Mouse (Mus musculus) lung, adult 2 months (tissue): ENCODE measurements around the gene Shroom3. TPM values are rescaled to one million over a fixed set of nuclear protein-coding genes. Genes with fewer than 3 reads are reported as not detected.

Experiments
- DNase-seq: peaks from one replicate; pipeline ENCODE4 v3.0.0; 2022
- H3K4me1 ChIP-seq: fragments of 200-500 bp; 2 replicates; pipeline ENCODE4 v1.6.1; 2011; ENCODE audit warnings: low read length; ENCODE audit not compliant: control insufficient read depth, insufficient read depth
- H3K4me3 ChIP-seq: fragments of 200-500 bp; replicated peaks from 2 replicates; pipeline ENCODE3; 2011; ENCODE audit warnings: low read depth, mild to moderate bottlenecking, control low read depth, low read length; ENCODE audit errors: extremely low read depth
- CTCF ChIP-seq: fragments of 200-500 bp; IDR thresholded peaks from 2 replicates; pipeline ENCODE4 v1.5.1; 2011; ENCODE audit warnings: mild to moderate bottlenecking, low read length, control low read depth; ENCODE audit not compliant: insufficient read depth
- POLR2A ChIP-seq: fragments of 200-500 bp; IDR thresholded peaks from 2 replicates; pipeline ENCODE4 v1.6.1; 2011; ENCODE audit warnings: low read depth, mild to moderate bottlenecking, control low read depth, low read length, borderline replicate concordance; ENCODE audit errors: extremely low read depth
- WGBS: fragments of 180-500 bp; shearing (Covaris S2); methylation state at CpG from one replicate; pipeline ENCODE4 v1.1.7; 2018; 5-methylcytosine and 5-hydroxymethylcytosine counted together
- polyA plus RNA-seq: library from polyadenylated mRNA; depleted of rRNA; stranded (reverse); fragments of >200 nt; gene quantifications from 2 replicates; pipeline ENCODE4 v1.2.3, GENCODE M21; 2012

The Shroom3 gene
- polyA plus RNA-seq, 1 experiment: 63.6 TPM

GRCm38 (mm10) chr5:92813562-92813961 is 130.3 kb downstream of the Shroom3 start:
- no peak for DNase-seq
- H3K4me3 ChIP-seq: no peak overlapping the region
- 78% methylated on average over 5 of the region's 5 CpGs for WGBS
- H3K4me1 ChIP-seq: peaks cover 10% of the 10 kb centered on the region
- TF ChIP-seq POLR2A: no peak

- DNase-seq: no peak
- Histone ChIP-seq H3K4me3 (no peak overlapping the region), H3K4me1 (peaks cover 10% of the 10 kb centered on the region)
- 59% methylated on average over 3 of the region's 3 CpGs for WGBS
- no peak for TF ChIP-seq POLR2A
- TF ChIP-seq CTCF: no peak
These were observed 131.4 kb downstream of the Shroom3 start for GRCm38 (mm10) chr5:92814621-92815020.

DNA sequence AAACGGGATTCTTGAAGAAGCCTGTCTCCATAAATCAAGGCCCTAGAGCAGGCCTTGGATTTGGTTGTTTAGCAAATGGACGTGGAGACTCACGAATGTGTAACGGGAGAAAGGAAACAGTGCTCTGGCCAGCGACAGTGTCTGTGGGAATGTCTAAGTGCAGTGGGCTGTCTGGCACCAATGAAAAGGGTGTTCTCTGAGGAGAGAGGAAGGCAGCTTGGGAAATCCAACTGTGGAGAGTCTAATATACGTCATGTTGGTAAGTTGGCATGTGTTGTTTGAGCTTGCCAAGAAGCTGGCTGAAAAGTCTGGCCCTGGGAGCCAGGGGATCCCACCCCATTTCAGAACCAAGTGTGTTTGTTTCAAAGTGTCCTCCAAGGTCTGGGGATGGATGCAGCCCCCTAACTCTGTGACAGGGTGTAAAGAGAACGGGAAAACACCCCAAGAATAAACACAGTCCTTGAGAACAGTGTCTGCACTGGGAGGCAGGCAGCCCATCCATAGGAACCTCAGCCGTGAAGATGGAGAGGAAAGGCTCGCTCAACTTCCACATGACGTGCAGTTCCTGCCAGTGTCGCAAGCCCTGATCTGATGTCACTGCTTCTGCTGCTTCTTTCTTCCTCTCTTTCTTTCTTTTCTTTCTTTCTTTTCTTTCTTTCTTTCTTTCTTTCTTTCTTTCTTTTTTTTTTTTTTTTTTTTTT is 134.0 kb downstream of the Shroom3 start:
- 47% methylated on average over 11 of the region's 11 CpGs for WGBS
- TF ChIP-seq CTCF: no peak
- TF ChIP-seq POLR2A: no peak
- no peak overlapping the region for H3K4me3 ChIP-seq
- DNase-seq: no peak
- peaks cover 12% of the 10 kb centered on the region for H3K4me1 ChIP-seq

DNA sequence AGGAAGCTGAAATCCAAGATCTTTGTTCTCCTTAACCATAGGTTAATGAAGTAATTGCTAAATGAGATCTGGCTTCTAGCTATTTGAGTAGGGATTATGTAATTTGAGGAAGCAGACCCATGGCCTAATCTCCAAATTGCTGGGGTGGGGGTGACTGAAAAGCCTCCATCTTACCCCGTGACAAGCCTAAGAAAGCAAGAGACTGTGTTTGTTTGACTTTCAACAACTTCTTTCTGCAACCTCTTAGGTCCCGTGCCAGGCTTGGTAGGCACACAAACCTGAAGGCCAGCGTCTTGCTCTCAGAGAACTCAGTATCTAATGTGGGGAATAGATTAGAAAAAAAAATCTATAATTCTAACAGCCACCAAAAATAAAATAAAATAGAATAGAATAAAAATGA is 138.1 kb downstream of the Shroom3 start:
- Histone ChIP-seq H3K4me3 (no peak overlapping the region), H3K4me1 (peaks cover 13% of the 10 kb centered on the region)
- no peak for TF ChIP-seq POLR2A
- no peak for TF ChIP-seq CTCF
- no peak for DNase-seq
- WGBS: 69% methylated on average over 3 of the region's 3 CpGs

DNA sequence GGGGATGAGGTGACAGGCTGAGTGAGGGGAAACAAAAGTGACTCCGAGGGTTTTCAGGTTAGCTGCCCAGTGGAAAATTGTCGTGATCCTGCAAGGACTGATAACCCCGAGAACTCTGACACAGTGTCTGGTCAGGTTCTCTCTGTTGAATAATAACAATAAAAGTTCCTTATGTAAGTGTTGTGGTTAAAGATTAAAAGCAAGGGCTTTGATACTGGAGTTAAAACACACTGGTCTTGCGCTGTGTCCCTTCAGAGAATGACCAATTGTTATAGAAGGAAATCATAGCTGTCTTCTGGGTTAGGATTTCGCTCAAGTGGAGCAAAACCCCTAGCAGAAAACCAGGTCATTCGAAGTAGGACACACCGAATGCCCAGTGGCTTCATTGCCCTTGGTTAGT is 140.3 kb downstream of the Shroom3 start:
- DNase-seq: no peak
- no peak overlapping the region for H3K4me3 ChIP-seq
- no peak for TF ChIP-seq POLR2A
- TF ChIP-seq CTCF: no peak
- WGBS: 73% methylated on average over 7 of the region's 7 CpGs
- H3K4me1 ChIP-seq: peaks cover 14% of the 10 kb centered on the region

DNA sequence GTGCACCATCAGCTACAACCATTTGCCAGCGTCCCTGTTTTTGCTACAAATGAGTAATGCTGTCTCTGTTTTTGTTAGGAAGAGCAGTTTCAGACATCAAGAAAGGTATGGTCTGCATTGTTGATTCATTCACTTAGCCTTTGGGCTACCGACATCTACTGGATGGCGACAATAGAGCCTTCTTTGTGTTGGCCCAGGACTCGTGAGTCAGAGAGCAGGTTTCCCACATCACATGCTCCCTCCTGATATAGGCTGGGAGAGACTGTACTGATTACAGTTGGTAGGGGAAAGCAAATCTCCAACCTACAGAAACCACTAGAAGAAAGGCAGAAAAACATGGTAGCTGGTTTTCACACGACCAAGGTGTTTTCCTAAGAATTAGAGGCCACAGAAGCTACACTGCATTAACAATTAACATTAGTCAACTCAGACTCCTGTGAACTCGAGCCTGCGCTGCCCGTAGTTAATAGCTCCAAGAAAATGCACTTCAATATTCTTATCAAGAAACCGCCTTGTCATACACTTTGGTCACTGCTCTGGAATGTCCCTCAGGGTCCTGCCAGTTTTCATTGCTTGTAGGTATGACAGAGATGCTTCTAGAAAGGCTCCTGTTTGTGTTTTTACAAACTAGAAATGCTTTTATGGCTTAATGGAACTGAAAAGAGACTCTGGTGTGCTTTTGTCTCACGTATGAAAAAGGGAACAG is 141.2 kb downstream of the Shroom3 start:
- WGBS: 64% methylated on average over 10 of the region's 10 CpGs
- no peak for TF ChIP-seq CTCF
- no peak for TF ChIP-seq POLR2A
- DNase-seq: no peak

DNA sequence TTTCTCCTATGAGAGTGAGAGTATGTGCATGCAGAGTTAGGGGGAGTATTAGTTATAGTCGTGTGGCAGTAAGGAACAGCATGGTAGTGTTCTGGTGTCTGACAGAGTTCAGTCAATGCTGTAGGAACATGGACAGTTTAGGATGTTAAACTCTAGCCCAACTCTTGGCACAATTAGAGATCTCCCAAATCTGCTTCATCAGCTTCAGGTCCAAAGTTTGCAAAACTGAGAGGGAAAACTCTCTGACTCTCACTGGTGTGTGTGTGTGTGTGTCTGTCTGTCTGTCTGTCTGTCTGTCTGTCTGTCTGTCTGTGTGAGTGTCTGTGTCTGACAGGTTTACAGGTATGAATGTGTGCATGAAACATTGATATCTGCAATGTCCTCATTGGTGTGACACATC is 147.2 kb downstream of the Shroom3 start:
- TF ChIP-seq CTCF: no peak
- TF ChIP-seq POLR2A: no peak
- DNase-seq: no peak
- H3K4me1 ChIP-seq: peaks cover 17% of the 10 kb centered on the region
- no peak overlapping the region for H3K4me3 ChIP-seq
- WGBS: 77% methylated on average over 1 of the region's 1 CpGs

More for the DNA sequence above, 141.2 kb downstream of the Shroom3 start:
- Histone ChIP-seq H3K4me3 (no peak overlapping the region), H3K4me1 (peaks cover 14% of the 10 kb centered on the region)

DNA sequence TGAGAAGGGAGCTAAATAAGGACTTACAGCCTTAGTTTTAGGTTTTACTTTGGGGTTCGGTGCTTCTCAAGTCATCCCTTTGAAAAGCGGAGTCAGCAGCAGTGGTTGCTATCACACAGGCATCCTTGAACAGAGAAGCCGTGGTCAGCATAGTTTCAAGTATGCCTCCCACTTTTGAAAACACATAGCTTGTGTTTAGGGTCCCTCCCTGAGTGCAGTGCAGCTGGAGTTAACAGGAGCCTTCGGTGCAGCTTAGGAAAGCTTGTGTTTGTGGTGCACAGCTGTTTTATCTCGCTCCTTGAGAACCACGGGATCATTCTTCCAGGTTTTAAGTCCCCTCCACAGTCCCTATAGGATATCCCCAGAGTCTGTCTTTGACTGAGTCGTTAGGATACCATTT is 151.3 kb downstream of the Shroom3 start:
- no peak for DNase-seq
- H3K4me1 ChIP-seq: peaks cover 27% of the 10 kb centered on the region
- 58% methylated on average over 7 of the region's 7 CpGs for WGBS
- H3K4me3 ChIP-seq: no peak overlapping the region
- TF ChIP-seq CTCF (no peak), POLR2A (no peak)

DNA sequence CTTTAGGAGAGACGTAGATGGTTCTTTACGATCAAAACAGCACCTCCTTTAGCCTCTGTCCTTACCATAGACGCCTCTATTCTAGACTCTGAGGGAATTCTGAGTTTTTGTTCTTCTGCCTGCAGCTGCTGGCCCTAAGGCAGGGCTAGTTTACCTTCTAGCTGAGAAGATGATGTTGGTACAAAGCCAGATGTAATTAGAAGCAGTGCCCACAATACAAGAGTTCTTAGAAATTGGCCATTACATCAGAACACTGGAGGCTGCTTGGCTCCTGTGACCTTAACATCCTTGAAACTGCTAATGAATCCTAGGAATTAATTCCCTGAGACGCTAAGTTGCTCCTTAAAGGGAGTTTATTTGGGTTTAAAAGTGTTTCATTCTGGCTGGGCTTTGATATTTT is 154.1 kb downstream of the Shroom3 start:
- TF ChIP-seq CTCF (no peak), POLR2A (no peak)
- 72% methylated on average over 4 of the region's 4 CpGs for whole genome bisulfite sequencing
- peaks cover 38% of the 10 kb centered on the region for H3K4me1 ChIP-seq
- H3K4me3 ChIP-seq: no peak overlapping the region
- no peak for DNase-seq

GRCm38 (mm10) chr5:92838351-92838784 is 155.1 kb downstream of the Shroom3 start:
- no peak for DNase-seq
- Histone ChIP-seq H3K4me3 (no peak overlapping the region), H3K4me1 (peaks cover 30% of the 10 kb centered on the region)
- 62% methylated on average over 9 of the region's 9 CpGs for WGBS
- TF ChIP-seq CTCF: no peak
- TF ChIP-seq POLR2A: no peak

DNA sequence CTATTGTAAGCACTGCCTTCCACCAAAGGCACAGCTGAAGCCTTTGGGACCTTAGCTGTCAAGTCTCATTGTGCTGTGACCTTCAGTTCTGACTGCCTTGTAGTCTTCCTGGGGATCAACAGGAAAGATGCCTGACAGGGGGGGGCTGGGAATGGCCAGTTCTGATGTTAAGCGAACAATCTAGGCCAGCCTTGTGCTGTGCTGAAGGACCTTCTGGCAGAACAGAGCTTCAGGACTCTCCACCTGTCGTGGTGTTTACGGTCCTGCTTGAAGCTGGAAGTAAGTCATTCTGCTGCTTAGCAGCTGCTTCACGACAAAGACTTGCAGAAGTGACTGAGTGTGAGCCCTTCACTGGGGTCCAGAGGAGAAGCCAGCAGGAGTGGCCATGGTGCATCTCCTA is 156.1 kb downstream of the Shroom3 start:
- no peak overlapping the region for H3K4me3 ChIP-seq
- peaks cover 32% of the 10 kb centered on the region for H3K4me1 ChIP-seq
- 51% methylated on average over 4 of the region's 4 CpGs for WGBS
- TF ChIP-seq POLR2A (no peak), CTCF (no peak)
- no peak for DNase-seq
